Mouse (Mus musculus) urinary bladder, postnatal 4 days (tissue): Measurements from ENCODE around the gene Ccdc74a.

Source experiments
- DNase-seq, 2 experiments: peaks; one replicate each; pipeline ENCODE4 v3.0.0; 2021 to 2022; ENCODE audit warnings: low spot score in 2 of 2

The Ccdc74a gene

DNA sequence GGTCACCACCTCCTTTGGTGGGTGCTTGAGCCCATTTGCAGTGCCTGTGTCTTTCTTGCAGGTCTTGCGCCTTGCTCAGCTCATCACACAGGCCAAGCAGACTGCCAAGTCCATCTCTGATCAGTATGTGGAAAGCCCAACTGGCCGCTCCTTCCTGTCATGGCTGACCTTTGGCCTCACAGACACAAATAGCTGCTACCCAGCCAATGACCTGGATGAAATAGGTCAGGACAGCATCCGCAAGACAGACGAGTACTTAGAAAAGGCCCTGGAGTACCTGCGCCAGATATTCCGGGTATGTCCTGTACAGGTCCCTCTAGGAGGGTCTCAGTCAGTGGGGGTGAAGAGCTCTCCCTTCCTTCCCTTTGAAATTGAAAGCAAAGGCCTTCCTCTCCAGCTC, 5.0 kb upstream of the Ccdc74a start:
- no peak for DNase-seq

- DNase-seq = no peak
Observed at GRCm38 (mm10) chr16:17642311-17642710, 4.0 kb upstream of the Ccdc74a start.

GRCm38 (mm10) chr16:17643437-17643990, 2.8 kb upstream of the Ccdc74a start:
- no peak for DNase-seq

DNA sequence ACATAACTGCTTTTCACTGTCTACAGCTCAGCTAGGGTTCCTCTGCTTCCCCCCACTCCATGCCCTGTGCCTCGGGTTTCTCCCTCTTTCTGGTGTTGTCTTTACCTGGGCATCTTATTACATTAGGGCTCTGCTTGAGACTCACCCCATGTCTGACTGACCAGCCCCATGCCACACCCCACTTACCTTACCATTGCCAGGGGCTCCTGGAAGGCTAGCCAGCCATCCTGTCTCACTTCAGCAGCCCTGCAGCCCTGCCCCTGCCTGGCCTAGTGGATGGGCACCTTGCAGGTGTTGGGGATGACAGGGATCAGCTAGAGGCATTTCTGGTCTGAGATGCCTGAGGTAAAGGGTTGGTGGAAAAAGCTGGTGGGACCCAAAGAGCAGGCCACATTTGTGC, 886 bp downstream of the Ccdc74a start:
- no peak for DNase-seq

DNA sequence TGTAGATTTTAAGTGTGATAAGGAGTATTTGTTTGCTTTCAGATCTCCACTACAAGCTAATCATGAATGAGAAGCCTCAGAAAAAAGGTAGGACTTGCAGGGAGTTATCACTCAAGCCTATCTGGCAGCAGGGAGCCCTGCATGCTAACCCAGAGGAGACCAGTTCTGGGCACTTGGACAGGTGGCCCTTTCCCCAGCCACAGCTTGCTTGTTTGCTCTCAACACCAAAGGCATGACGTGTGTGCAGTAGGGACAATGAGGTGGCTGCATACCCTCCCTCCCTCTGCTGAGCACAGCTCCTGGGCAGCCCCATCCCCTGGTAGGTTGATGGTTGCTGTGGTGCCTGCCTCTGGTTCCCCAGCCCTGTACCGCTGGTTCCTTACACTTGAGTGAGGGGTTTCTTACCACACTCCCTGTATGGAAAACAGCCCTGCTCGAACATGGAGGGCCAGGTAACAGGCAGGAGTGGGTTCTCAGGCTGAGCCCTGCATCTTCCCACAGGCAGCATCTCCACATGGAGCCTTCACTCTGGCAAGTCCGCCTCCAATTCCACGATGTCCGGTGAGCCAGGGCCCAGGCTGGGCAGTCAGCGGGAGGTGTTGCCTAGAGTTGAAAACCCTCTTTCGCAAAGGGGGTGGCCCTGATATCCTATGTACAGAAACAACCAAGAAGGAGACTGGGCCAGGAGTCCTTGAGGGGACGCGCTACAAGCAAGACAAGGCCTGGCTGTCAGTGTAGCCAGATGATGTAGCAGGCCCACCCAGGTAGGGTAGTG, 1.5 kb downstream of the Ccdc74a start:
- peak in 1 of 2 experiments; percentile 57 for DNase-seq

DNA sequence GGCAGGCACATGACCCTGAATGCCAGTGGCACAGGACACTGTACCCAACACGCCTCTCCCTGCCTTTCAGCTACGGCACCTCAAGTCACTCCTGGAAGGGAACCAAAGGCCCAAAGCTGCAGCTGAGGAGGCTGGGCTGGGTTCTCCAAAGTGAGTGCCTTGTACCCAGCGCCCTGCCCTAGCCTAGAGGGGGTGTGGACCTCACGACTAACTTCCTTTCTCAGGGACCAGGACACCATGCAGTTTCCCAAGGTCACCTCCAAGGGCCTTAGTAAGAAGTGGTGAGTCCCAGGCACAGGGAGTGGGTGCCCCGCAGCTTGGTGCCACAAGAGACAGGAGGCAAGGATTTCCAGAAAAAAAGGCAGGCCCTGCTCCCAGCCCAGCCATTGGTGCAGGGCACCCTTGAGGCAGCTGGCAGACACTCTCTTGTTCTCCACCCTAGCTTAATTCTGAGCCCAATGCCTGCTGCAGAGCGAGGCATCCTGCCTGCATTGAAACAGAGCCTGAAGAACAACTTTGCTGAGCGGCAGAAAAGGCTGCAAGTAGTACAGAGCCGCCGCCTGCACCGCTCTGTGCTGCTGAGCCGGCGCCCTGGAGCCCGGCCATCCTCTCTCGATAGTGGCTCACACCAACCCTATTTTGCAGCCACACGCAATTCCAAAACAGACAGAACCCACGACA, 3.8 kb downstream of the Ccdc74a start:
- peak in 1 of 2 experiments; percentile 57 for DNase-seq

DNA sequence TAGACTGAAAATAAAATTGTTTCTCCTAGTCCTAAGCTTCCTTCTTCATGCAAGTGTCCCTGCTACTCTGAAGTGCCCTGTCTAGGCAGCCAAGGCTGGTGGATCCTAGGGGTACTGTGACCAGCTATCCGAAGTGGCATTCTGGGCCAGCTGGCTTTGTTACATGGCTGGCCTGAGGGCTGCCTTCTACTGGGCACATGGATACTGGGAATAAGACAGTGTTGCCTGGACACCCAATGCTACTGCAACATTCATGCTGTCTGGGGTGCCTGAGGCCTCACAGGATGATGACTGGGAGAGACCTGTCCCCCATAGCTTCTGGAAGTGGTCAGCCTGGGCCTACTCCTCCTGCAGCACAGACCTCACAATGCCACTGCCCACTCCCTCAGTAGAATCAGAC, 4.4 kb downstream of the Ccdc74a start:
- DNase-seq = no peak

DNA sequence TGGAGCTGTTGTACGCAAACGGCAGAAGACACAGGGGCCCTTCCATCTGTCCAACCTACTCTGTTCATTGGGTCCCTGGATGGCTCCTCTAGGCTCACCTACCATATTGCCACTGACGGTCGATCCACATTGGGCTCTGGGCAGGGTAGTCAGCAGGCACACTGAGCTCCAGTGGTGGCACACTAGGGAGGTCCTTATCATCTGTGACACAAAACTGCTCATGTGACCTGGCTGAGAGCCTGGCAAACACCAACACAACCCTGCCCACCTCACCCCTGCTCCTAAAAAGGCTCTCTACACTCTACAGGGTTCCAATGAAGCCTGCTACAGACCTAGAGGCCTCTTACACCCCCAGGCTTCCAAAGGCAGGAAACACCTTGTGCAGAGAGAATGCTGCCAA, 6.3 kb downstream of the Ccdc74a start:
- no peak for DNase-seq

- DNase-seq = no peak
Observed at GRCm38 (mm10) chr16:17653601-17654000, 7.3 kb downstream of the Ccdc74a start.

- DNase-seq = no peak
Observed at GRCm38 (mm10) chr16:17654188-17654795, 8.0 kb downstream of the Ccdc74a start.

DNA sequence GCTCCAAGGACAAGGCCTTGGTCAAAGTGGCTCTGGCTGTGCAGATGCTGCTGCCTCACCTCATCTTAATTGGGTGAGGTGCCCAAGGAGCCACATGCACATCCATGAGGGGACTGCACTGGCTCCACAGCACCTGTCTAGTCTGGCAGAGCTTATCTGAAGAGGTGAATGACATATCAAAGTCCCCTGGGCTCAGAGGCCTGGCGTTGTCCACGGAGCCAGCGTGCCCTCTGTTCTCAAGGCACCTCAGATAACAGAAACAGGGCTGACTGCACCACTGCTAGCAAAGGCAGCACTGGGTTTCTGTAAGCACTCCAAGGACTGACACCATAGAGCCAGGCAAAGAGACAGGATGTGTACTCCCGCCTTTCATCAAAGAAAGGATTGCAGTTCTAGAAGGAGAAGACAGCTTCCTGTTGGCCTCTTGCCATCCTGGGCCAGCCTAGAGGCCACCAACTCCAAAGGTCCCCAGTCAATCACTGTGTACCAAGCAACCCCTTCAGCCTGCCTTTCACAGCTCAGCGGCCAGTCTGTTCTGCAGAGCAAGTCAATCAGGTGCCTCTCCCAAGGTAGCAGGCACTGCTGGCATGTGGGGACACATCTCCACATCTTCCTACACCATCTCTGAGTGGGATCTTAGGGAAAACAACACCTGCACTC, 10.1 kb downstream of the Ccdc74a start:
- no peak for DNase-seq

GRCm38 (mm10) chr16:17665568-17665967, 19.3 kb downstream of the Ccdc74a start:
- DNase-seq = no peak

GRCm38 (mm10) chr16:17669886-17670285, 23.6 kb downstream of the Ccdc74a start:
- no peak for DNase-seq

GRCm38 (mm10) chr16:17694860-17695259, 48.6 kb downstream of the Ccdc74a start:
- no peak for DNase-seq
